Mouse (Mus musculus): ENCODE results near the gene Dbr1. TPM values are rescaled to one million over a fixed set of nuclear protein-coding genes. Genes with fewer than 3 reads are reported as not detected.

The Dbr1 gene
- polyA plus RNA-seq, 2 experiments from 2014 or later = 18.4 to 23.7 TPM

DNA sequence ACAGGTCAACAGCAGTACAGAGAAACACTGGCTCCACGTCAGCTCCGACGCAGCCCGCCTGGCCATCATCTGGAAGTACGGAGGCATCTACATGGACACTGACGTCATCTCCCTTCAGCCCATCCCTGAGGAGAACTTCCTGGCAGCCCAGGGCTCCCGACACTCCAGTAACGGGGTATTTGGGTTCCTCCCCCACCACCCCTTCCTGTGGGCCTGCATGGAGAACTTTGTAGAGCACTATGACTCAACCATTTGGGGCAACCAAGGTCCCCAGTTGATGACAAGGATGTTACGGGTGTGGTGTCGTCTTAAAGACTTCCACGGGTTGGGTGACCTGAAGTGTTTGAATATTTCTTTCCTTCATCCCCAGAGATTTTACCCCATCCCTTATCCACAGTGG is 44.6 kb downstream of the Dbr1 start:
- no peak for ATAC-seq

DNA sequence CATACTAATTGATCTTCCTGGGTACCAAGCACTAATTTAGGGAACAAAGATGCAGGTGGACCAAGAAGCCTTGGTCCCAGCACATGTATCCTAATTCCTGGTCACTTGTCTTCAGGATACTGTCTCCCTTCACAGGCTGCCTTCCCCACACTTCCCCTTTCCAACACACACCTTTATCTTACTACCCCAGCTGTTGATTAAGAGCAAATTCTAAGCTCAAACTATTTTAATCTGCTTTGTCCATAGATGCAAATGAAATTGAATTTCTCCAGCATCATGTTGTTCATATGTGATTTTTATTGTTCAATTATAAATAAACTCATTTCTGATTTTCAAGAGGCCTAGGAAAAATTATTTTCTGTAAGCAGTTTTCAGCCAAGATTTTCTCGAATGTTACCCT is 46.4 kb downstream of the Dbr1 start:
- no peak for ATAC-seq

DNA sequence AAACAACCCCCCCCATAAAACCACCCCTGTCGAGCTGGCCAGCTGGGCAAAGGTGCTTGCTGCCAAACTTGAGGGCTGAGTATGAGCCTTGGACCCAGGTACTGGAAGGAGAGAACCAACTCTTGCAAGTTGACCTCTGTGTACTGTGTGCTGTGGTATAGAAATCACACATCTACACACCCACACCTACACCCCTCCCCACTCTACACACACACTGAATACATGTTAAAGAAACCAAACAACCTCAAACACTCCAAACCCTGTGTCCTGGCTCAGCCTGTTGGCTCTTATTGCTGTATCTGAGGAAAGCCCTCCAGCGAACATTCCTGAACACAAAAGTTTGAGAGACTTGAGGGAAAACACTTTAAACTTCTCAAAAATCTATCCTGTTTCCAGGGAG is 47.4 kb downstream of the Dbr1 start:
- ATAC-seq = no peak

DNA sequence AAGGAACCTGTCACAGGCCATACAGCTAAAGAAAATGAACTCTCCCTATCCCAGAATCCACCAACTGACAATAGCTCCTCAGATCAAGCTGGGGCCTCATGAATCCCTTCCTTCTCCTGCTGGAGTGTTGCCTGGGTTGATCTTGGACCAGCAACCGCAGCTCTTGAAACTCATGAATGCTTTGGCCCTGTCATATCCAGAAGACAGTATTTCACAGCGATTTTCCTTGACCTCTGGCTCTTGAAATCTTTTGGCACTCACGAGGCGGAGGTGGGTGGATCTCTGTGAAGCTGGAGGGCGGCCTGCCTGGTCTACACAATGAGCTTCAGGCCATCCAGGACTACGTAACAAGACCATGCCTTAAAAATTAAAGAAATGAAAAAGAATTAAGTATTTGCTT is 48.5 kb downstream of the Dbr1 start:
- ATAC-seq = no peak

DNA sequence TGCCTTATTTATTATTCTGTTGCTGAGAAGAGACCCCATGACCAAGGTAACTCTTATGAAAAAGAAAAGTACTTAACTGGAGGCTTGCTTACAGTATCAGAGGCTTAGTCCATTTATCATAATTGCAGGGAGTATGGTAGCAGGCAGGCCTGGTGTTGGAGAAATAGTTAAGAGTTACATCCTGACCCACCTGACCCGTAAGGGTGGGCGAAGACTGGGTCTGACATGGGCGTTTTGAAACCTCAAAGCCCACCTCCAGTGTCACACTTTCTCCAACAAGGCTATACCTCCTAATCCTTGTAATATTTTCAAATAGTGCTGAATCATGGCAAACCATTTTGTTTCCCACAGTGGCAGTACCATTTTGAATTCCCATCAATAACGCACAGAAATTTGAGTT is 53.0 kb downstream of the Dbr1 start:
- ATAC-seq = no peak

DNA sequence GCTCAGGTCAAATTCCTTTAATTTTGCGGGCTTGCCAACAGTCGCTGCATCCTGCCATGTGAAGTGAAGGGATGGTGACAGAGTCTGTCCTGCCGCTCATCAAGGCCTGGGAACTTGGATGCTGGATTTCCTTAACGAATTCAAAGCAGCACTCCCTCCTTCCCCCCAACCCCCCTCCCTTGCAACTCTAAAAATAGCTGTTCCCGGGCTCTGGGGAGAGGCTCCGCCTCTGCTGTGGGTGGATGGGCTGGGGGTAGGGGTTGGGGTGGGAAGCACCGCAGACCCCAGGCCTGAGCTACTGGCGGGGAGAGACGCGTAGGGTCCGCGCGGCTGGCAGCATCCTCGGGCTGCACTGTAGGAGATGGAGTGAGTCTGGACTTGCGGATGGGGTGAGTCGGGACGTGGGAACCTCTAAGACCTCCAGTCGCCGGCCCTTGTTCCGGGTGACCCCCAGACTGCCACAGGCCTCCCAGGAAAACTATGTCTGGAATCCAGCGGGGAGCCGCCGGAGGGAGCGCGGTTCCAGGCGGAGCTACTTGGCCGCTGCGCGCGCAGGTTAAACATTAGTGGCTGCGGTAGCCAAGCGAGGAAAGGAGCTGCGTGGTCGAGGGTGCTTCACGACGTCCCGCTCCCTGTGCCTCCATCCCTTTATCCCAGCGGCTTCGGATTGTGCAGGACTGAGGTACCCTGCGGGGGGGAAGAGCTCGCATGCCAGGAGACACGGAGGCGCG is 53.8 kb downstream of the Dbr1 start, which contains the start of gene Dzip1l:
Gene Dzip1l, plus strand, starts transcription at position 216 of the 731 bp plus-strand sequence.
- ATAC-seq = no peak

DNA sequence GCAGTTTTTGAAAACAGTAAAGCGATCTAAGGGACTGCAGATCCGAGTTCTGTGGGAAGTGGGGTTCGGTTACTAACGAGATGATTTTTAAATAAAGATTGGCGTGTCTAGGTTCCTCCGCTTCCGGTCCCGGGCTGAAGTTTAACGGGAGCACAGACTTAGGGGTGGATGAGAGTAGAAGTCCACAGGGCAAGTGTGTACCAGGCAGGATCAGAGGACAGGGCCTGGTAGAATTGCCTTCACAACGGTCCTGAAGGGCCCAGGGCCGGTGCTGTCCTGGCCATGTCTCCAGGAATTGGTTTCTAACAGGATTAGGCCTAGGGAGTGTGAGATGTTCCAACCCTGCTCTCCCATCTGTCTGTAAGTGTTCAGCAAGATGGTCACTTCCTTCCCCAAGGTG is 54.5 kb downstream of the Dbr1 start:
- no peak for ATAC-seq

DNA sequence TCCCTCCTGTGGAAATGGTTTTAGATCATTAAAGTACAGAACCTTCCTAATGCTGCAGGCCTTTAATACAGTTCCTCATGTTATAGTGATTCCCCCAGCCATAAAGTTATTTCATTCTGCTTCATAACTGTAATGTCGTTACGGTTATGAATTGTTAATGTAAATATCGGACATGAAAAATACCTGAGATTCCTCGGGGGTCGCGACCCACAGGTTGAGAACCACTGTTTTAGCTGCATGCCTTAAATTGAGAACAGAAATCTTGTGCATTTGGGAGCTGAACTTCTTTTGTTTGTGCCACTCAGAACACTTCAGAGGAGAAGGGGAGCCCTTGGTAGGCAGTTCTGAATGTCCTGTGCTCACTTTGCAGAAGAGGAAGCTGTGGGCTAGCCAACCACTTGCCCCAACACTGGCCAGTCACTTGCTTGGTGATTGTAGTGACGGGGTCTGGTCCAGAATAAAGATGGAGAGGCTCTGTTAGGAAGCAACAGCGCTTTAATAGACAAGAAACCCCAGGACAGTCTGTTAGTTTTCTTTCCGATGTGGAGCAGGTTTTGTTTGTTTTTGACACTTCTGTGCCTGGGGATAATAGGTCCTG is 55.0 kb downstream of the Dbr1 start:
- ATAC-seq = no peak

DNA sequence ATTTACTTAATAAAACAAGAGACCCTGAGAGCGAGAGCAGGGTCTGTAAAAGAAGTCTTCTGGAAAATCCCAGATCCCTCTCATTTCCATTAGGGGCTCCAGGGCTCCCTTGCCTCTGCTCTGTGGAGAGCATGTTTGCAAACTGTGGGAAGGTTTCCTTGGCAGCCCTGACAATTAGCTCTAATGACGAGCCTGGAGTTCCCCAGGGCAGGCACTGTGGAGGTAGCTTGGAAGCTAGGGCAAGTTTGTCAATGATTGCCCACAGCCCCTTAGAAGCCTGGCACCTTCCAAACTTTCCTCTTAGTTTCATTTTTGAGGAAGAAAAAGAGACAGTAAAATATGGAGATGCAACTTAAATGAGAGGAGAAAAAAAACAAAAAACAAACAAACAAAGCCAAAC is 56.2 kb downstream of the Dbr1 start:
- ATAC-seq = no peak

DNA sequence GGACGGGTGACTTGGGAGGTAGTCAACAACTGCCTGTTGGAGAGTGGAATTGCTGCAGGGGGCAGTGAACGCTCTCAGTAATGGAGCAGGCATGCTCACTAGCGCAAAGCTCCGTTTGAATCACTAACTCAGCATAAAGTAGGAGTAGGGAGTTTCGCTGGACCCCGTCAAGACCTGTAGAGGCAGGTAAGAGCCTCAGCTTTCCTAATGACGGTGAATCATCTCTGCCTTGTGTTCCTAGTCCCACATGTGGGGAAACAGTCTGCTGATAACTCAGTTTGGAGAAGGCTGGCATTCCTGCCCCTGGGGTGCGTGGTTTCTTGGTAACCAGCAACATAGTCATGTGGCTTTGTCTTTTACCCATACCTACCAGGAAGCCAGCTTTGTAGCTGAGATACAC is 56.7 kb downstream of the Dbr1 start:
- ATAC-seq = no peak

Other genes with a start within 250 kb of the Dbr1 start
- under 1 TPM; 0.11 to 0.13 TPM for gene Esyt3, start 217.2 kb upstream of the Dbr1 start, polyA plus RNA-seq (2017; shearing (Covaris generic))
- gene Mras, start 138.4 kb upstream of the Dbr1 start, polyA plus RNA-seq (2017; shearing (Covaris generic)) = not detected
- gene Nme9, start 124.3 kb upstream of the Dbr1 start, polyA plus RNA-seq (2017; shearing (Covaris generic)) = not detected
- 10 to 100 TPM; 24.0 to 27.4 TPM for gene Armc8, start 6.9 kb upstream of the Dbr1 start, polyA plus RNA-seq (2017; shearing (Covaris generic))
- not detected for gene A4gnt, start 36.7 kb downstream of the Dbr1 start, polyA plus RNA-seq (2017; shearing (Covaris generic))
- under 1 TPM in 1 of 2 experiments, not detected in 1; 0.13 TPM for gene Dzip1l, start 53.7 kb downstream of the Dbr1 start, polyA plus RNA-seq (2017; shearing (Covaris generic))
- gene Cldn18, start 141.5 kb downstream of the Dbr1 start, polyA plus RNA-seq (2017; shearing (Covaris generic)) = not detected

Data from activated CD4-positive, CD25-positive, alpha-beta regulatory T cell, adult 4 months (primary cell).